Mouse (Mus musculus) myocyte (in vitro differentiated cells): ENCODE results near the gene Aff3. TPM values are rescaled to one million over a fixed set of nuclear protein-coding genes. Genes with fewer than 3 reads are reported as not detected.

Experiments used
- H3K27me3 ChIP-seq: one replicate; pipeline ENCODE4 v1.6.1; 2011; ENCODE audit not compliant: control insufficient read depth, insufficient read depth, insufficient read length
- H3K36me3 ChIP-seq: one replicate; pipeline ENCODE4 v1.6.1; 2011; ENCODE audit not compliant: control insufficient read depth, insufficient read depth
- H3K4me2 ChIP-seq: one replicate; pipeline ENCODE4 v1.6.1; 2011; ENCODE audit warnings: low read depth, control low read depth
- H3K4me3 ChIP-seq: one replicate; pipeline ENCODE4 v1.5.1; 2011; ENCODE audit warnings: mild to moderate bottlenecking, control low read depth, moderate library complexity
- H3K79me2 ChIP-seq: one replicate; pipeline ENCODE4 v1.6.1; 2011; ENCODE audit not compliant: control insufficient read depth, insufficient read depth
- H3ac ChIP-seq: one replicate; pipeline ENCODE4 v1.6.1; 2011; ENCODE audit not compliant: control insufficient read depth, insufficient read length
- CEBPB ChIP-seq: IDR thresholded peaks from 2 replicates; pipeline ENCODE4 v1.6.1; 2011; ENCODE audit warnings: mild to moderate bottlenecking, moderate library complexity; ENCODE audit not compliant: poor library complexity, insufficient read depth, severe bottlenecking
- E2F4 ChIP-seq: IDR thresholded peaks from one replicate; pipeline ENCODE4 v1.6.1; 2011; ENCODE audit warnings: mild to moderate bottlenecking, control low read depth, moderate library complexity; ENCODE audit not compliant: insufficient read depth
- MAX ChIP-seq: IDR thresholded peaks from one replicate; pipeline ENCODE4 v1.6.1; 2011; ENCODE audit warnings: low read depth, mild to moderate bottlenecking, control low read depth
- MYOD1 ChIP-seq, 3 experiments: IDR thresholded peaks; one replicate each; pipeline ENCODE4 v1.6.1; 2011; ENCODE audit warnings: control low read depth in 2 of 3, low read depth in 2 of 3, mild to moderate bottlenecking in 2 of 3, moderate library complexity in 1 of 3; ENCODE audit not compliant: insufficient read length in 2 of 3, control insufficient read depth in 1 of 3
- MYOG ChIP-seq, 3 experiments: IDR thresholded peaks; one replicate each; pipeline ENCODE4 v1.6.1; 2011; ENCODE audit warnings: control low read depth in 2 of 3, low read depth in 2 of 3, mild to moderate bottlenecking in 2 of 3; ENCODE audit not compliant: insufficient read length in 2 of 3, control insufficient read depth in 1 of 3, insufficient read depth in 1 of 3
- POLR2A ChIP-seq: IDR thresholded peaks from one replicate; pipeline ENCODE4 v1.6.1; 2011; ENCODE audit warnings: low read depth, mild to moderate bottlenecking, control low read depth, moderate library complexity; ENCODE audit not compliant: insufficient read length
- POLR2AphosphoS2 ChIP-seq: IDR thresholded peaks from one replicate; pipeline ENCODE4 v1.6.1; 2011; ENCODE audit warnings: low read depth, control low read depth; ENCODE audit not compliant: insufficient read length
- REST ChIP-seq: IDR thresholded peaks from one replicate; pipeline ENCODE4 v1.6.1; 2011; ENCODE audit warnings: mild to moderate bottlenecking, control low read depth, moderate library complexity; ENCODE audit not compliant: insufficient read depth, insufficient read length
- SRF ChIP-seq: IDR thresholded peaks from one replicate; pipeline ENCODE4 v1.6.1; 2011; ENCODE audit warnings: low read depth; ENCODE audit not compliant: control insufficient read depth, insufficient read length
- TCF12 ChIP-seq: IDR thresholded peaks from one replicate; pipeline ENCODE4 v1.6.1; 2011; ENCODE audit warnings: mild to moderate bottlenecking, control low read depth; ENCODE audit not compliant: poor library complexity, insufficient read depth, severe bottlenecking
- TCF3 ChIP-seq: IDR thresholded peaks from one replicate; pipeline ENCODE4 v1.6.1; 2011; ENCODE audit warnings: low read depth, control low read depth; ENCODE audit not compliant: insufficient read length
- USF1 ChIP-seq: IDR thresholded peaks from one replicate; pipeline ENCODE4 v1.6.1; 2011; ENCODE audit warnings: low read depth, mild to moderate bottlenecking, control low read depth, moderate library complexity
- polyA plus RNA-seq: library from polyadenylated mRNA; unstranded; fragments of >200 nt; fragmentation: generic; extraction: Trizol; gene quantifications from one replicate; pipeline ENCODE4 v1.2.1, GENCODE M21; 2012; ENCODE audit warnings: missing spikeins

Aff3 gene
- polyA plus RNA-seq, 1 experiment: not detected

- H3K36me3 ChIP-seq: no peaks in the 10 kb centered on the region
- no peaks in the 10 kb centered on the region for H3K79me2 ChIP-seq
- H3K27me3 ChIP-seq: peaks cover 6% of the 10 kb centered on the region
- no peak overlapping the region for H3K4me2 ChIP-seq
- H3ac ChIP-seq: no peak overlapping the region
- H3K4me3 ChIP-seq: no peak overlapping the region
- TF ChIP-seq MYOD1 (IDR thresholded peaks at IDR 0.05; ENCODE audit: control insufficient read depth in 1 of 3, insufficient read length in 2 of 3, low read depth in 2 of 3) (no peak), TCF3 (no peak), TCF12 (no peak), MYOG (IDR thresholded peaks at IDR 0.05; ENCODE audit: control insufficient read depth in 1 of 3, insufficient read depth in 1 of 3, insufficient read length in 2 of 3, low read depth in 2 of 3) (no peak), CEBPB (no peak), POLR2AphosphoS2 (no peak), REST (no peak), USF1 (no peak), E2F4 (no peak), SRF (no peak), MAX (no peak), POLR2A (no peak)
Measured at GRCm38 (mm10) chr1:38185517-38186226, 479.1 kb downstream of the Aff3 start.

- Histone ChIP-seq H3K4me3 (no peak overlapping the region), H3K36me3 (no peaks in the 10 kb centered on the region), H3K4me2 (no peak overlapping the region), H3K27me3 (peaks cover 13% of the 10 kb centered on the region), H3K79me2 (no peaks in the 10 kb centered on the region), H3ac (no peak overlapping the region)
- TF ChIP-seq TCF3 (no peak), MAX (no peak), TCF12 (no peak), MYOD1 (IDR thresholded peaks at IDR 0.05; ENCODE audit: control insufficient read depth in 1 of 3, insufficient read length in 2 of 3, low read depth in 2 of 3) (no peak), POLR2A (no peak), REST (no peak), MYOG (IDR thresholded peaks at IDR 0.05; ENCODE audit: control insufficient read depth in 1 of 3, insufficient read depth in 1 of 3, insufficient read length in 2 of 3, low read depth in 2 of 3) (no peak)
Measured at GRCm38 (mm10) chr1:38181020-38181550, 483.7 kb downstream of the Aff3 start.

- TF ChIP-seq E2F4 (no peak), TCF12 (no peak), TCF3 (no peak), MAX (no peak), POLR2A (no peak), POLR2AphosphoS2 (no peak), CEBPB (no peak), REST (no peak), USF1 (no peak), MYOD1 (IDR thresholded peaks at IDR 0.05; ENCODE audit: control insufficient read depth in 1 of 3, insufficient read length in 2 of 3, low read depth in 2 of 3) (no peak), SRF (no peak), MYOG (IDR thresholded peaks at IDR 0.05; ENCODE audit: control insufficient read depth in 1 of 3, insufficient read depth in 1 of 3, insufficient read length in 2 of 3, low read depth in 2 of 3) (no peak)
- Histone ChIP-seq H3K27me3 (peaks cover 16% of the 10 kb centered on the region), H3ac (no peak overlapping the region), H3K4me2 (no peak overlapping the region), H3K36me3 (no peaks in the 10 kb centered on the region), H3K79me2 (no peaks in the 10 kb centered on the region), H3K4me3 (no peak overlapping the region)
Measured at GRCm38 (mm10) chr1:38178929-38179328, 485.8 kb downstream of the Aff3 start.

- no peak overlapping the region for H3K4me3 ChIP-seq
- no peak for TF ChIP-seq POLR2A
- no peak for TF ChIP-seq MAX
- TF ChIP-seq E2F4: no peak
- TF ChIP-seq MYOG (IDR thresholded peaks at IDR 0.05; ENCODE audit: control insufficient read depth in 1 of 3, insufficient read depth in 1 of 3, insufficient read length in 2 of 3, low read depth in 2 of 3): no peak
- TF ChIP-seq MYOD1 (IDR thresholded peaks at IDR 0.05; ENCODE audit: control insufficient read depth in 1 of 3, insufficient read length in 2 of 3, low read depth in 2 of 3): no peak
- no peak for TF ChIP-seq POLR2AphosphoS2
- no peak for TF ChIP-seq REST
- no peak for TF ChIP-seq TCF12
- no peak for TF ChIP-seq TCF3
- no peak for TF ChIP-seq CEBPB
- no peak for TF ChIP-seq USF1
- TF ChIP-seq SRF: no peak
- peaks cover 12% of the 10 kb centered on the region for H3K27me3 ChIP-seq
Measured at GRCm38 (mm10) chr1:38176077-38176476, 488.7 kb downstream of the Aff3 start.

More at GRCm38 (mm10) chr1:38176077-38176476, 488.7 kb downstream of the Aff3 start:
- no peaks in the 10 kb centered on the region for H3K36me3 ChIP-seq
- H3K4me2 ChIP-seq: no peak overlapping the region
- no peak overlapping the region for H3ac ChIP-seq
- no peaks in the 10 kb centered on the region for H3K79me2 ChIP-seq
